Mouse (Mus musculus): ENCODE measurements around the gene Gm14862. TPM values are rescaled to one million over a fixed set of nuclear protein-coding genes. Genes with fewer than 3 reads are reported as not detected.
A peak's percentile ranks its signal among the peaks of the same experiment; 100 is the strongest.

The Gm14862 gene
- polyA plus RNA-seq, 1 experiment, result not detected

- no peaks in the 10 kb centered on the region for H3K36me3 ChIP-seq (ENCODE audit: control insufficient read depth, insufficient read depth)
- H3K4me3 ChIP-seq, result no peak overlapping the region
- no peaks in the 10 kb centered on the region for H3K27me3 ChIP-seq (ENCODE audit: control insufficient read depth, insufficient read depth, insufficient read length)
- no peak overlapping the region for H3K4me2 ChIP-seq (ENCODE audit: low read depth)
- no peak overlapping the region for H3ac ChIP-seq (ENCODE audit: control insufficient read depth, insufficient read length)
- no peak for TF ChIP-seq USF1 (IDR thresholded peaks at IDR 0.05; ENCODE audit: low read depth)
- TF ChIP-seq POLR2AphosphoS2 (IDR thresholded peaks at IDR 0.05; ENCODE audit: insufficient read length, low read depth), result no peak
- no peak for TF ChIP-seq MYOG (IDR thresholded peaks at IDR 0.05; ENCODE audit: control insufficient read depth in 1 of 3, insufficient read depth in 1 of 3, insufficient read length in 2 of 3, low read depth in 2 of 3)
- no peak for TF ChIP-seq POLR2A (IDR thresholded peaks at IDR 0.05; ENCODE audit: insufficient read length, low read depth)
- TF ChIP-seq E2F4 (IDR thresholded peaks at IDR 0.05; ENCODE audit: insufficient read depth), result no peak
- TF ChIP-seq CEBPB (IDR thresholded peaks at IDR 0.05; ENCODE audit: insufficient read depth, poor library complexity, severe bottlenecking), result no peak
- no peak for TF ChIP-seq REST (IDR thresholded peaks at IDR 0.05; ENCODE audit: insufficient read depth, insufficient read length)
- no peak for TF ChIP-seq TCF3 (IDR thresholded peaks at IDR 0.05; ENCODE audit: insufficient read length, low read depth)
- TF ChIP-seq TCF12 (IDR thresholded peaks at IDR 0.05; ENCODE audit: insufficient read depth, poor library complexity, severe bottlenecking), result no peak
- no peak for TF ChIP-seq MAX (IDR thresholded peaks at IDR 0.05; ENCODE audit: low read depth)
- TF ChIP-seq SRF (IDR thresholded peaks at IDR 0.05; ENCODE audit: control insufficient read depth, insufficient read length, low read depth), result no peak
- TF ChIP-seq MYOD1 (IDR thresholded peaks at IDR 0.05; ENCODE audit: control insufficient read depth in 1 of 3, insufficient read length in 2 of 3, low read depth in 2 of 3), result no peak
- H3K79me2 ChIP-seq (ENCODE audit: control insufficient read depth, insufficient read depth), result no peaks in the 10 kb centered on the region
Observed at GRCm38 (mm10) chrX:9219570-9219969, 37.1 kb downstream of the Gm14862 start.

- H3K4me2 ChIP-seq (ENCODE audit: low read depth), result no peak overlapping the region
- H3ac ChIP-seq (ENCODE audit: control insufficient read depth, insufficient read length), result no peak overlapping the region
- no peaks in the 10 kb centered on the region for H3K36me3 ChIP-seq (ENCODE audit: control insufficient read depth, insufficient read depth)
- H3K27me3 ChIP-seq (ENCODE audit: control insufficient read depth, insufficient read depth, insufficient read length), result no peaks in the 10 kb centered on the region
- TF ChIP-seq USF1 (IDR thresholded peaks at IDR 0.05; ENCODE audit: low read depth) (no peak), MAX (IDR thresholded peaks at IDR 0.05; ENCODE audit: low read depth) (no peak), E2F4 (IDR thresholded peaks at IDR 0.05; ENCODE audit: insufficient read depth) (no peak), SRF (IDR thresholded peaks at IDR 0.05; ENCODE audit: control insufficient read depth, insufficient read length, low read depth) (no peak), POLR2A (IDR thresholded peaks at IDR 0.05; ENCODE audit: insufficient read length, low read depth) (no peak), REST (IDR thresholded peaks at IDR 0.05; ENCODE audit: insufficient read depth, insufficient read length) (no peak), POLR2AphosphoS2 (IDR thresholded peaks at IDR 0.05; ENCODE audit: insufficient read length, low read depth) (no peak), TCF12 (IDR thresholded peaks at IDR 0.05; ENCODE audit: insufficient read depth, poor library complexity, severe bottlenecking) (no peak), TCF3 (IDR thresholded peaks at IDR 0.05; ENCODE audit: insufficient read length, low read depth) (no peak), MYOG (IDR thresholded peaks at IDR 0.05; ENCODE audit: control insufficient read depth in 1 of 3, insufficient read depth in 1 of 3, insufficient read length in 2 of 3, low read depth in 2 of 3) (no peak), CEBPB (IDR thresholded peaks at IDR 0.05; ENCODE audit: insufficient read depth, poor library complexity, severe bottlenecking) (no peak), MYOD1 (IDR thresholded peaks at IDR 0.05; ENCODE audit: control insufficient read depth in 1 of 3, insufficient read length in 2 of 3, low read depth in 2 of 3) (no peak)
- no peak overlapping the region for H3K4me3 ChIP-seq
- no peaks in the 10 kb centered on the region for H3K79me2 ChIP-seq (ENCODE audit: control insufficient read depth, insufficient read depth)
Observed at GRCm38 (mm10) chrX:9216244-9216643, 40.5 kb downstream of the Gm14862 start.

- TF ChIP-seq REST (IDR thresholded peaks at IDR 0.05; ENCODE audit: insufficient read depth, insufficient read length), result no peak
- TF ChIP-seq POLR2AphosphoS2 (IDR thresholded peaks at IDR 0.05; ENCODE audit: insufficient read length, low read depth), result no peak
- TF ChIP-seq SRF (IDR thresholded peaks at IDR 0.05; ENCODE audit: control insufficient read depth, insufficient read length, low read depth), result no peak
- TF ChIP-seq E2F4 (IDR thresholded peaks at IDR 0.05; ENCODE audit: insufficient read depth), result no peak
- no peak for TF ChIP-seq TCF3 (IDR thresholded peaks at IDR 0.05; ENCODE audit: insufficient read length, low read depth)
- no peak for TF ChIP-seq MAX (IDR thresholded peaks at IDR 0.05; ENCODE audit: low read depth)
- TF ChIP-seq POLR2A (IDR thresholded peaks at IDR 0.05; ENCODE audit: insufficient read length, low read depth), result no peak
- no peak for TF ChIP-seq USF1 (IDR thresholded peaks at IDR 0.05; ENCODE audit: low read depth)
- no peak for TF ChIP-seq TCF12 (IDR thresholded peaks at IDR 0.05; ENCODE audit: insufficient read depth, poor library complexity, severe bottlenecking)
- no peak for TF ChIP-seq MYOG (IDR thresholded peaks at IDR 0.05; ENCODE audit: control insufficient read depth in 1 of 3, insufficient read depth in 1 of 3, insufficient read length in 2 of 3, low read depth in 2 of 3)
- Histone ChIP-seq H3ac (ENCODE audit: control insufficient read depth, insufficient read length) (no peak overlapping the region), H3K36me3 (ENCODE audit: control insufficient read depth, insufficient read depth) (no peaks in the 10 kb centered on the region)
Observed at GRCm38 (mm10) chrX:9205121-9205520, 51.6 kb downstream of the Gm14862 start.

GRCm38 (mm10) chrX:9202781-9203405, 53.8 kb downstream of the Gm14862 start:
- Histone ChIP-seq H3K36me3 (ENCODE audit: control insufficient read depth, insufficient read depth) (no peaks in the 10 kb centered on the region), H3K4me3 (no peak overlapping the region), H3K27me3 (ENCODE audit: control insufficient read depth, insufficient read depth, insufficient read length) (no peaks in the 10 kb centered on the region), H3K4me2 (ENCODE audit: low read depth) (peak overlapping the region; percentile 74), H3ac (ENCODE audit: control insufficient read depth, insufficient read length) (no peak overlapping the region), H3K79me2 (ENCODE audit: control insufficient read depth, insufficient read depth) (no peaks in the 10 kb centered on the region)
- TF ChIP-seq POLR2AphosphoS2 (IDR thresholded peaks at IDR 0.05; ENCODE audit: insufficient read length, low read depth), result no peak
- no peak for TF ChIP-seq TCF3 (IDR thresholded peaks at IDR 0.05; ENCODE audit: insufficient read length, low read depth)
- TF ChIP-seq E2F4 (IDR thresholded peaks at IDR 0.05; ENCODE audit: insufficient read depth), result no peak
- no peak for TF ChIP-seq MYOG (IDR thresholded peaks at IDR 0.05; ENCODE audit: control insufficient read depth in 1 of 3, insufficient read depth in 1 of 3, insufficient read length in 2 of 3, low read depth in 2 of 3)

More at GRCm38 (mm10) chrX:9205121-9205520, 51.6 kb downstream of the Gm14862 start:
- no peaks in the 10 kb centered on the region for H3K27me3 ChIP-seq (ENCODE audit: control insufficient read depth, insufficient read depth, insufficient read length)
- no peak overlapping the region for H3K4me2 ChIP-seq (ENCODE audit: low read depth)
- no peak overlapping the region for H3K4me3 ChIP-seq
- H3K79me2 ChIP-seq (ENCODE audit: control insufficient read depth, insufficient read depth), result no peaks in the 10 kb centered on the region

- H3K27me3 ChIP-seq (ENCODE audit: control insufficient read depth, insufficient read depth, insufficient read length), result no peaks in the 10 kb centered on the region
- H3K4me3 ChIP-seq, result no peak overlapping the region
- peak overlapping the region; percentile 74 for H3K4me2 ChIP-seq (ENCODE audit: low read depth)
- H3K36me3 ChIP-seq (ENCODE audit: control insufficient read depth, insufficient read depth), result no peaks in the 10 kb centered on the region
- H3ac ChIP-seq (ENCODE audit: control insufficient read depth, insufficient read length), result no peak overlapping the region
- TF ChIP-seq REST (IDR thresholded peaks at IDR 0.05; ENCODE audit: insufficient read depth, insufficient read length) (no peak), USF1 (IDR thresholded peaks at IDR 0.05; ENCODE audit: low read depth) (peak; percentile 36)
- no peaks in the 10 kb centered on the region for H3K79me2 ChIP-seq (ENCODE audit: control insufficient read depth, insufficient read depth)
Observed at GRCm38 (mm10) chrX:9201954-9202353, 54.7 kb downstream of the Gm14862 start.

Other genes starting within 250 kb of the Gm14862 start
- not detected for gene Fthl17e, start 223.4 kb downstream of the Gm14862 start, polyA plus RNA-seq (2012; fragmentation: generic; extraction: Trizol)
- not detected for gene Fthl17f, start 193.9 kb downstream of the Gm14862 start, polyA plus RNA-seq (2012; fragmentation: generic; extraction: Trizol)
- not detected for gene 4930402K13Rik, start 152.3 kb downstream of the Gm14862 start, polyA plus RNA-seq (2012; fragmentation: generic; extraction: Trizol)
- gene Lancl3, start 57.0 kb downstream of the Gm14862 start, polyA plus RNA-seq (2012; fragmentation: generic; extraction: Trizol), result 0.37 TPM
- 0.05 TPM for gene Xk, start 15.9 kb upstream of the Gm14862 start, polyA plus RNA-seq (2012; fragmentation: generic; extraction: Trizol)
- not detected for gene H2al1m, start 26.9 kb upstream of the Gm14862 start, polyA plus RNA-seq (2012; fragmentation: generic; extraction: Trizol)
- not detected for gene H2al1k, start 93.7 kb upstream of the Gm14862 start, polyA plus RNA-seq (2012; fragmentation: generic; extraction: Trizol)
- gene Cybb, start 230.9 kb upstream of the Gm14862 start, polyA plus RNA-seq (2012; fragmentation: generic; extraction: Trizol), result not detected

All from myocyte (in vitro differentiated cells).